Mouse (Mus musculus) neural tube, embryonic 11.5 days (tissue): Measurements from ENCODE around the gene Cdk10. TPM values are rescaled to one million over a fixed set of nuclear protein-coding genes. Genes with fewer than 3 reads are reported as not detected.
A peak's percentile ranks its signal among the peaks of the same experiment; 100 is the strongest.
"Not testable (repeated sequence)": the region's sequence is repeated elsewhere in the genome, so short reads cannot be mapped to it uniquely, and the experiment has no call there.

Experiments used
- ATAC-seq: fragments of 200-750 bp; cut with Nextera tagmentation; 2 replicates; pipeline ENCODE4 v1.8.0; 2017; ENCODE audit warnings: moderate number of reproducible peaks, mild to moderate bottlenecking, moderate TSS enrichment, moderate library complexity; ENCODE audit not compliant: insufficient read depth, low FRiP score, low TSS enrichment
- DNase-seq: peaks from one replicate; pipeline ENCODE4 v3.0.0-alpha.2; 2015; ENCODE audit warnings: low spot score
- H3K27ac ChIP-seq: fragments of 300-500 bp; sonication (generic); 2 replicates; pipeline ENCODE4 v1.5.1; 2014; ENCODE audit warnings: low read depth, mild to moderate bottlenecking, low read length
- H3K27me3 ChIP-seq: fragments of 300-500 bp; sonication (generic); 2 replicates; pipeline ENCODE4 v1.6.1; 2014; ENCODE audit warnings: mild to moderate bottlenecking, low read length, mixed read lengths; ENCODE audit not compliant: control insufficient read depth, insufficient read depth
- H3K36me3 ChIP-seq: fragments of 300-500 bp; sonication (generic); 2 replicates; pipeline ENCODE4 v1.6.1; 2014; ENCODE audit warnings: mild to moderate bottlenecking, low read length, moderate library complexity, mixed read lengths; ENCODE audit not compliant: control insufficient read depth, insufficient read depth
- H3K4me1 ChIP-seq: fragments of 300-500 bp; sonication (generic); 2 replicates; pipeline ENCODE4 v1.6.1; 2014; ENCODE audit warnings: low read length, mixed read lengths; ENCODE audit not compliant: control insufficient read depth, insufficient read depth
- H3K4me2 ChIP-seq: fragments of 300-500 bp; sonication (generic); 2 replicates; pipeline ENCODE4 v1.6.1; 2014; ENCODE audit warnings: low read depth, mild to moderate bottlenecking, moderate library complexity
- H3K4me3 ChIP-seq: fragments of 300-500 bp; sonication (generic); 2 replicates; pipeline ENCODE4 v1.5.1; 2014; ENCODE audit warnings: low read depth, low read length
- H3K9ac ChIP-seq: fragments of 300-500 bp; sonication (generic); 2 replicates; pipeline ENCODE4 v1.6.1; 2014; ENCODE audit warnings: mild to moderate bottlenecking, low read length
- H3K9me3 ChIP-seq: fragments of 300-500 bp; sonication (generic); 2 replicates; pipeline ENCODE4 v1.6.1; 2016; ENCODE audit warnings: low read length; ENCODE audit not compliant: control insufficient read depth
- WGBS: fragments of 180-500 bp; shearing (Covaris S2); extraction: QIAGEN DNeasy Blood & Tissue Kit; methylation state at CpG from one replicate; pipeline ENCODE4 v1.1.7; 2014; 5-methylcytosine and 5-hydroxymethylcytosine counted together
- polyA plus RNA-seq: library from polyadenylated mRNA; unstranded; fragments of >200 nt; fragmentation: Nextera tagmentation; extraction: Ambion mirVana; gene quantifications from 2 replicates; pipeline ENCODE4 v1.2.1, GENCODE M21; 2014

The Cdk10 gene
- polyA plus RNA-seq, 1 experiment from 2014 or later = 35.5 TPM

DNA sequence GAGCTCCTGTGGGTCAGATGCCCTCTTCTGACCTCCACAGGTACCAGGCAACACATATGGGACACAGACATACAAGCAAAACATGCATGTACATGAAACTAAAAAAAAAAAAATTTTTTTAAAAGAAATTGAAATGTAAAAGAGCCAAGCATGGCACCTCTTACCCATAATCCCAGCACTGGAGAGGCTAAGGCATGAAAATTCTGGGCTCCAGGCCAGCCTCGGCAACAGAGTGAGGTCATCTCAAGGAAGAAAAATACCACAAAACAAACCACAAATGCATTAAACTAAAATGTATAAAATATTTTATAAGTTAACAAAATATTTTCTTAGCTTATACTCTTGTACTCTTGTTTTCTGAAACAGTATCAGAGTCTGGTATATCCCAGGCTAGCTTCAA, 3.7 kb upstream of the Cdk10 start:
- 84% methylated on average over 1 of the region's 1 CpGs for WGBS
- no peak for ATAC-seq
- no peak overlapping the region for H3K9ac ChIP-seq
- H3K27me3 ChIP-seq = no peaks in the 10 kb centered on the region
- no peak overlapping the region for H3K27ac ChIP-seq
- no peak for DNase-seq
- no peak overlapping the region for H3K4me3 ChIP-seq
- no peak overlapping the region for H3K4me2 ChIP-seq
- H3K4me1 ChIP-seq = peaks cover 3% of the 10 kb centered on the region; the same call in 1 of the 2 replicates
- no peaks in the 10 kb centered on the region for H3K36me3 ChIP-seq
- no peaks in the 10 kb centered on the region for H3K9me3 ChIP-seq

DNA sequence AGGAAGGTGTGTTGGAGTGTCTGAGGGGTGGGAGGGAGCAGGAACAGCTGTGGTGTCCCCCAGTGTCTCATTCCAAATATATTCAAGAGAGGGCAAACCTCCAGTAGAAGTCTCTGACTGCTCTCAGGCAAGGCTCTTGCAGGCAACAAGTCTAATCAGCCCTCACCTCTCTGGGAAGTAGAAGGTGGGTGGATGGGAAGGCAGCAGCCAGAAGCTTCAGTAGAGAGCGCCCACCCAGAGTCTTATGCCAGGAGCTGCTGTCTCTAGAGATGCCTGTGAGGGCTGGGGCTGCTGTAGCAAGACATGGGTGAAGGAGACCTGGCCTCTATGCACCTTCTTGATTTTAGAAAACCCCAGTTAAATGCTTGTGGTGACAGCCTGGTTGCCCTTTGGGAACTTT, 3.8 kb downstream of the Cdk10 start:
- Histone ChIP-seq H3K27me3 (no peaks in the 10 kb centered on the region), H3K9me3 (no peaks in the 10 kb centered on the region), H3K4me3 (no peak overlapping the region), H3K27ac (no peak overlapping the region), H3K36me3 (peaks cover 5% of the 10 kb centered on the region; the same call in 1 of the 2 replicates), H3K9ac (no peak overlapping the region), H3K4me2 (no peak overlapping the region), H3K4me1 (peaks cover 3% of the 10 kb centered on the region; the same call in 1 of the 2 replicates)
- no peak for DNase-seq
- no peak for ATAC-seq
- WGBS = 93% methylated on average over 1 of the region's 1 CpGs

DNA sequence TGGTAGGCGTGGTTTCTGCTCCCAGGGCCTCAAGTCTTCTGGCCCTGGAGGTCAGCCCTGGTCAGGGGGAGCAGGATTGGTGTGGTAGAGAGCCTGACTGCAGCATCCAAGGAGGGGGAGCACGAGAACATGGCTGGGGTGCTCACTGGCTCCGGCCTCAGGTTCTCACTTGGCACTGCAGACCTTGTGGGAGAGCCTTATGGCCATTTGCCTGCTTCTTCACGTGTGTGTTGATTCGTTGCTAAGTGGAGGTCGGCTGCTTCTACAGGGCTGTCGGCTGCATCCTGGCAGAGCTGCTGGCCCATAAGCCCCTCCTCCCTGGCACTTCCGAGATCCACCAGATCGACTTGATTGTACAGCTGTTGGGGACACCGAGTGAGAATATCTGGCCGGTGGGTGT, 5.7 kb downstream of the Cdk10 start:
- not testable (repeated sequence) for H3K27me3 ChIP-seq, H3K27ac ChIP-seq, H3K4me2 ChIP-seq, ATAC-seq, H3K36me3 ChIP-seq, H3K9me3 ChIP-seq, H3K9ac ChIP-seq, DNase-seq, H3K4me3 ChIP-seq, H3K4me1 ChIP-seq
- 81% methylated on average over 9 of the region's 11 CpGs for WGBS

DNA sequence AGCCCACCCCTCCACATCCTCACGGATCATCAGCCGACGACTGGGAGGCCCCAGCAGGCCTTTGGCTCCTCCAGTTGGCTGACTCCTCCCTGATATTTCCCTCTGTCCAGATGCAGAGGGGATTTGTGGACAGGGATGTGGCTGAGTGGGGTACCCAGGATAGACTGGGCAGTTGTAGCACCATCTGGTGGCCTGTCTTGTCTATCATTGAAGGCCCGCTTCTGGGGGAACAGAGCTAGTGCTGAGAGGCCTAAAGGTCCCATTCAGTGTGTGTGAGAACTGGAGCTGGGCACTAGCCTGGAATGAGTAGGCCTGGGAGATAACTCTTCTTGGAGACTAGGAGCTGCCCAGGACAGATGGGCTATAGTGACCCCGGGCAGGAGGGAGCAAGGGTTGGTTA, 7.1 kb downstream of the Cdk10 start:
- peaks cover 14% of the 10 kb centered on the region for H3K27me3 ChIP-seq
- 43% methylated on average over 5 of the region's 5 CpGs for WGBS
- peaks cover 5% of the 10 kb centered on the region; the same call in 1 of the 2 replicates for H3K36me3 ChIP-seq

DNA sequence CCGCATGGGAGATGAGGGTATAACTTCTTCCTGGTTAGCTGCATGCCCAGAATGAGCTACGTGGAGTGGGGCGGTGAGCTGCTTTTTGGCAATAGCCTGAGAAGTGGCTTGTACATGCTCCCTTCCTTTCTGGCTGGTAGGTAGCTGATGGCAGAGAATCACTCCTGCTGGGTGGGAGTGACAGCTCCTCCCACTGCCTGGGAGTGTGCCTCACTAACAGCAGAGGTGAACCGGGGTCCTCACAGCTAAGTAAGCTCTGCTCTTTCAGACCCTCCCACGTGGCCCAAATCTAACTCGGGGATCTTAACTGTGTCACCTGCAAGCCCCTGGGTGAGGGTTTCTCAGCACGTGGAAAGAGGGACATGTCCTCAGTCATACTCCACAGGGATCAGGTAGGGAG, 7.9 kb downstream of the Cdk10 start:
- peak overlapping the region; percentile 18; the same call in 1 of the 2 replicates for H3K9ac ChIP-seq
- DNase-seq (no peak), ATAC-seq (no peak)
- H3K4me2 ChIP-seq = no peak overlapping the region
- H3K4me3 ChIP-seq = no peak overlapping the region
- H3K27me3 ChIP-seq = peaks cover 14% of the 10 kb centered on the region
- peaks cover 3% of the 10 kb centered on the region; the same call in 1 of the 2 replicates for H3K36me3 ChIP-seq
- H3K4me1 ChIP-seq = peaks cover 9% of the 10 kb centered on the region; the same call in 1 of the 2 replicates
- H3K27ac ChIP-seq = no peak overlapping the region
- H3K9me3 ChIP-seq = no peaks in the 10 kb centered on the region
- WGBS = 21% methylated on average over 7 of the region's 7 CpGs

More for the DNA sequence above, 7.1 kb downstream of the Cdk10 start:
- Histone ChIP-seq H3K4me1 (peaks cover 9% of the 10 kb centered on the region; the same call in 1 of the 2 replicates), H3K27ac (no peak overlapping the region), H3K9me3 (no peaks in the 10 kb centered on the region), H3K9ac (no peak overlapping the region), H3K4me2 (no peak overlapping the region), H3K4me3 (no peak overlapping the region)
- DNase-seq (no peak), ATAC-seq (no peak)

DNA sequence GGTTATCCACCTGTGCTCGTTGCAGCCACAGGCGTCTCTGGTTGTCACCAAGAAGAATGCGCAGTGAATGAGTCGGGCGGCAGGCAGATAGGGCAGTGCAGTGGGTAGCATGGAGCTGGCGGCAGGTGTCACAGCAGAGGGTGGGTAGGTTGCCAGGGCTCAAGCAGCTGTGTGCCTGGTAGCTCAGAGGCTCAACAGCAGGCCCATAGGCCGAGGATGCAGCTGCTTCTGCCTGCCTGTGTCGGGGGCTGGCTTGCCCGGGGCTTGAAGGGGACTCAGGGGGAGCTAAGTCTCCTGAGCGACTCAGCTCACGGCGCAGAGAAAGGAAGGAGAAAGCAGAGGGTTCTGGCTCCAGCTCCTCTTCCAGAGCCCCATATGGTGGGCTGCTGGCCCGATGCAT, 8.7 kb downstream of the Cdk10 start:
- Histone ChIP-seq H3K4me2 (no peak overlapping the region), H3K27ac (no peak overlapping the region), H3K9ac (no peak overlapping the region), H3K9me3 (no peaks in the 10 kb centered on the region), H3K27me3 (peaks cover 14% of the 10 kb centered on the region), H3K36me3 (peaks cover 3% of the 10 kb centered on the region; the same call in 1 of the 2 replicates), H3K4me1 (peaks cover 9% of the 10 kb centered on the region; the same call in 1 of the 2 replicates), H3K4me3 (no peak overlapping the region)
- WGBS = 57% methylated on average over 13 of the region's 13 CpGs
- DNase-seq (no peak), ATAC-seq (no peak)

DNA sequence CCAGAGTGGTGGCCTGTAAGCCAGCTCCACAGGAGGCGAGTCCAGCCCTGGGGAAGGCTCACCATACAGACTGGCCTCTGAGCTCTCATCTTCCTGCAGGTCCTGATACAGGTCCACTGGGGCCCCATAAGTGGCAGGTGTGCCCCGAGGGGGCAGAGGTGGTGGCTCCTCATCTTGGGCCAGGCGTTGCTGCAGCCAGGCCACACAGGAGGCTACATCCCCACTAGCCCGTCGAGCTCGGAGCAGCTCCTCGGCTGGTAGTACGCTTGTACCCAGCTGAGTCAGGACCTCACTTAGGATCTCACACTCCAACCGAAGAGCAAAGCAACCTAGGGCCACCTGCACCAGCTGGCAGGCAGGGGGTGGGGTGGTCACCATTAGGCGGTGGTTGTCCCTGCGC, 9.1 kb downstream of the Cdk10 start:
- H3K4me1 ChIP-seq = peaks cover 9% of the 10 kb centered on the region; the same call in 1 of the 2 replicates
- H3K9ac ChIP-seq = no peak overlapping the region
- ATAC-seq (no peak), DNase-seq (no peak)
- no peak overlapping the region for H3K4me3 ChIP-seq
- H3K9me3 ChIP-seq = no peaks in the 10 kb centered on the region
- peaks cover 14% of the 10 kb centered on the region for H3K27me3 ChIP-seq
- no peak overlapping the region for H3K27ac ChIP-seq
- H3K36me3 ChIP-seq = peaks cover 3% of the 10 kb centered on the region; the same call in 1 of the 2 replicates
- no peak overlapping the region for H3K4me2 ChIP-seq
- WGBS = 80% methylated on average over 11 of the region's 11 CpGs

DNA sequence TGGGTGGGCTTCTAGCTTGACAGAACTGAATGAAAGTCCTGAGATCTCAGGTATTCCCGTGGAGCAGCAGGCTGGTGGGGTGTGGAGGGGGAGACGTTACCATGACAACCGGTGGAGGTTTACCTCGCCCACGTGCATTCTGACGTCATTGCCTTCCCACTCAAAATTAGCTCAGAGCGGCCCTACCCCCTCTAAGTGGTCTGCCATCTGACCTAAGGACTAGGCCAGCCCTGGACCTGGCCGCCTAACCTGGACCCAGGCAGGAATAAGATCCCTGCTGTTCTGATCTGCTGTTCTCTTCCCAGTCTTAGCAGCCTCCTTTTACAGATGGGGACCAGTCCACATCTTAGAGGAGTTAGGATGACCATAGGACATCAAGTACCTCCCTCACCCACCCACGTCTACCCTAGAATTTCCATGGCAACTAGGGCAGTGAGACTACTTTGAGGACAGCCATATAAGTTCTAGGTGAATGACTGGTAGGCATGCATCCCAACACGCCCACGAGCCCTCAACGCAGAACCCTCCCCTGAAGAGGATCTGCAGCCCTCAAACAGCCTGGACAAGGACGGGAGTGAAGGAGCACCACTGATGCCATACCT, 10.4 kb downstream of the Cdk10 start:
- Histone ChIP-seq H3K9ac (no peak overlapping the region), H3K4me3 (peak overlapping the region; percentile 39), H3K36me3 (no peaks in the 10 kb centered on the region), H3K27me3 (peaks cover 14% of the 10 kb centered on the region), H3K27ac (no peak overlapping the region), H3K9me3 (no peaks in the 10 kb centered on the region), H3K4me1 (peaks cover 9% of the 10 kb centered on the region; the same call in 1 of the 2 replicates), H3K4me2 (peak overlapping the region; percentile 75)
- 37% methylated on average over 13 of the region's 13 CpGs for WGBS
- no peak for ATAC-seq
- no peak for DNase-seq
